Mouse (Mus musculus) CH12.LX (cell line): ENCODE results near the gene Ccdc78.

Experiments
- CTCF ChIP-seq, 2 experiments: IDR thresholded peaks in 1 of 2; conservative IDR thresholded peaks in 1 of 2; 2 replicates each; pipeline ENCODE4 v1.5.1; 2011 to 2012; ENCODE audit warnings: low read depth in 2 of 2, low read length in 2 of 2, improper control_type of control experiment in 1 of 2, inconsistent platforms in 1 of 2, mild to moderate bottlenecking in 1 of 2, moderate library complexity in 1 of 2
- ETS1 ChIP-seq: conservative IDR thresholded peaks from 2 replicates; pipeline ENCODE4 v1.6.1; 2012; ENCODE audit warnings: low read depth, mild to moderate bottlenecking, inconsistent platforms, low read length, improper control_type of control experiment, moderate library complexity
- GABPA ChIP-seq: IDR thresholded peaks from 2 replicates; pipeline ENCODE4 v1.6.1; 2012; ENCODE audit warnings: low read depth, low read length, improper control_type of control experiment, inconsistent platforms; ENCODE audit not compliant: insufficient replicate concordance
- KAT2A ChIP-seq: IDR thresholded peaks from 2 replicates; pipeline ENCODE4 v1.6.1; 2012; ENCODE audit warnings: low read length, improper control_type of control experiment, inconsistent platforms; ENCODE audit not compliant: insufficient replicate concordance
- MXI1 ChIP-seq: IDR thresholded peaks from 2 replicates; pipeline ENCODE4 v1.6.1; 2011; ENCODE audit warnings: mild to moderate bottlenecking, low read depth, low read length, improper control_type of control experiment
- POLR2A ChIP-seq: IDR thresholded peaks from 2 replicates; pipeline ENCODE4 v1.6.1; 2011; ENCODE audit warnings: low read depth, mild to moderate bottlenecking, improper control_type of control experiment, low read length
- SIN3A ChIP-seq: IDR thresholded peaks from 2 replicates; pipeline ENCODE4 v1.6.1; 2012; ENCODE audit warnings: low read length, improper control_type of control experiment, inconsistent platforms
- TBP ChIP-seq: conservative IDR thresholded peaks from 2 replicates; pipeline ENCODE4 v1.6.1; 2011; ENCODE audit warnings: low read depth, low read length, improper control_type of control experiment

DNA sequence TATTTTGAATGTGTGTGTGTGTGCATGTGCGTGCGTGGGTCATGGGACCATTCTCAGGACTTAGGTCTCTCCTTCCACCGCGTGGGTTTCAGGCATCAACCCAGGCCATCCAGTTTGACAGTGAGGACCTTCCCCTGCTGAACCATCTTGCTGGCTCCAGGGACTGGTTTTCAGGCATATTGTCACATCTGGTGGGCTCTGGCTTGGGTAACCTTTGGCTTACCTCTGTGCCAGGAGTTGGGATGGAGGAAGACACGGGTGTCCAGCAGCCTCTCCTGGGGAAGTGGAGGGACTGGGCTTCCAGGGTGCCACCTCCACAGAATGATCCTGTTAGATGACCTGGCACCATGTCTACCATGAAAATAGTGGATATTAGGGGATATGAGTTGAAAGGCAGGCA is 8.4 kb upstream of the Ccdc78 start:
- TF ChIP-seq POLR2A = no peak
- no peak for TF ChIP-seq CTCF (conservative IDR thresholded peaks at IDR 0.05 in 1 of 2, IDR thresholded peaks at IDR 0.05 in 1 of 2; ENCODE audit: low read depth in 2 of 2, low read length in 2 of 2)
- TF ChIP-seq TBP = no peak
- TF ChIP-seq KAT2A = no peak
- no peak for TF ChIP-seq ETS1
- TF ChIP-seq MXI1 = no peak
- TF ChIP-seq SIN3A = no peak
- TF ChIP-seq GABPA = no peak
